ENCODE assay signal across 18 mouse cellular contexts in the genomic region with DNA sequence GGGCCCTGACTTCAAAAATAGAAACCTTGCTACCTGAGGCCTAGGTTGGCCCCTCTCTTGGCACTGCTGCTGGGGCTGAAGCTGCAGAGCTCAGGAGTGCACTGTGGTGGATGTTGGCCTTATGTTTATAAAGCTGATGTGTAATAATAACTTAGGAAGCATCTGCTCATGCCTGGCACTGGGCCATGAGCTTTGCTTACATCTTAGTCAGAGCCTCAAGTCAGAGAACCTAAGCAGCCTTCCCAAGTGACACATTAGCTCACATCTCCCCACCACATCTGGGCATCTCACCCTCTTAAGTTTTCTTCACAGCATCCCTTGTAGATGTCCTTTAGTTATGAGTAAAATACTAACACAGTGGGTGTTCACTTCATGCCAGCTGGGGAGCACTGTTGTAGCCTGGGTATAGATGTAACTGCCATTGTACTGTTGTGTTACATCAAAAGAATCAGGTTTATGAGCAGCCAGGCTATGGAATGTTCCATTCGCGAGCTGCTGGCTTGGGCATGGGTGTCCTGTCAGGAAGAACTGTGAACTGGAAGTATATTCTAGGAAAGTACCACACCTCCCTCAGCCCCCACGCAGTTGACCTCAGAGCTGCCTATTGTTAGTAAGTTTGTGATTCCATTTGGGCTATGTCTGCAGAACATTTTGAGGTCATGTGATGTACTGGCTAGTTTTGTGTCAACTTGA. TPM values are rescaled to one million over a fixed set of nuclear protein-coding genes. Genes with fewer than 3 reads are reported as not detected.
DNase-seq lines count a peak whose midpoint lies in the region; ATAC-seq and TF ChIP-seq lines count a peak whose summit lies in the region.
"Had no signal": no experiment of that assay in that cellular context is flagged by ENCODE, and none has a peak within 500 bp of the region (broad histone marks: within the 10 kb centered on the region; RNA-seq: fewer than 3 reads in every experiment).

No protein-coding gene starts in this region.

- H3K4me1 ChIP-seq in lung, adult 2 months (ENCODE audit: control insufficient read depth, insufficient read depth, low read length): peaks cover 5% of the 10 kb centered on the region; the same call in 1 of the 2 replicates
- no peaks in the 10 kb centered on the region for H3K4me1 ChIP-seq in lung, postnatal 0 days (ENCODE audit: insufficient read depth, low read depth, low read length)
- no peaks in the 10 kb centered on the region for H3K4me1 ChIP-seq in stomach, postnatal 0 days (replicated peaks; ENCODE audit: control insufficient read depth, insufficient read depth)

- H3K4me2 ChIP-seq in lung, postnatal 0 days (replicated peaks; ENCODE audit: low read depth, low read length): no peak overlapping the region
- H3K4me2 ChIP-seq in stomach, postnatal 0 days (replicated peaks; ENCODE audit: low read depth): no peak overlapping the region
- H3K4me2 ChIP-seq: heart, embryonic 12.5 days had no signal

- peak; percentile 85 for ATAC-seq in lung, postnatal 0 days
- ATAC-seq in stomach, postnatal 0 days (ENCODE audit: low FRiP score, low TSS enrichment): peak; percentile 29; the same call in 1 of the 2 replicates
- ATAC-seq: forebrain, embryonic 16.5 days had no signal

- intact Hi-C loops in gastrocnemius, postnatal 36 days (cut with DNase I): no loop called here

- WGBS in lung, adult 2 months: 54% methylated on average over 3 of the region's 3 CpGs
- WGBS in lung, postnatal 0 days: 52% methylated on average over 3 of the region's 3 CpGs
- WGBS in stomach, postnatal 0 days: 72% methylated on average over 3 of the region's 3 CpGs

- TF ChIP-seq EP300 in lung, postnatal 0 days (IDR thresholded peaks at IDR 0.05): peak; percentile 49
- TF ChIP-seq EP300 in stomach, postnatal 0 days (optimal IDR thresholded peaks at IDR 0.05): no peak

- peak; percentile 32 for DNase-seq in gastrocnemius, postnatal 10 days
- no peak for DNase-seq in gastrocnemius, postnatal 36 days
- peak; percentile 53 to 64 for DNase-seq in lung, adult 18-20 months
- DNase-seq in lung, adult 2 months: no peak
- DNase-seq in lung, postnatal 0 days (ENCODE audit: low spot score): peak; percentile 78
- peak; percentile 17 for DNase-seq in stomach, postnatal 0 days (ENCODE audit: low spot score)
- no peak for DNase-seq in layer of hippocampus, adult 11-12 months (ENCODE audit: low spot score)
- no peak for DNase-seq in cerebellum, adult 9-11 months
- DNase-seq: gastrocnemius, postnatal 25 days; kidney, adult 11 months; kidney, postnatal 36 days; left cerebral cortex, postnatal 4 days; retina, postnatal 1 day had no signal

- no peak overlapping the region for H3K9ac ChIP-seq in lung, postnatal 0 days (replicated peaks; ENCODE audit: low read depth)
- H3K9ac ChIP-seq in stomach, postnatal 0 days (ENCODE audit: low read length): no peak overlapping the region
- H3K9ac ChIP-seq: heart, embryonic 12.5 days; liver, embryonic 14.5 days had no signal

- H3K4me3 ChIP-seq in lung, adult 2 months (replicated peaks; ENCODE audit: extremely low read depth, low read depth, low read length): no peak overlapping the region
- H3K4me3 ChIP-seq in lung, postnatal 0 days (ENCODE audit: low read depth, low read length): no peak overlapping the region
- no peak overlapping the region for H3K4me3 ChIP-seq in stomach, postnatal 0 days (ENCODE audit: low read depth, low read length)
- H3K4me3 ChIP-seq: heart, embryonic 12.5 days had no signal

- no peak for TF ChIP-seq CTCF in lung, adult 2 months (IDR thresholded peaks at IDR 0.05; ENCODE audit: insufficient read depth, low read length)
- 0 out of 2 replicates have a peak, but pooled peaks have one; percentile 2 for TF ChIP-seq CTCF in lung, postnatal 0 days (IDR thresholded peaks at IDR 0.05)
- TF ChIP-seq CTCF in stomach, postnatal 0 days (IDR thresholded peaks at IDR 0.05; ENCODE audit: low read depth): no peak; the same call in 1 of the 2 replicates

- H3K36me3 ChIP-seq in lung, postnatal 0 days (ENCODE audit: insufficient read depth, low read length): peaks cover 6% of the 10 kb centered on the region; the same call in 1 of the 2 replicates
- peaks cover 2% of the 10 kb centered on the region; the same call in 1 of the 2 replicates for H3K36me3 ChIP-seq in stomach, postnatal 0 days (ENCODE audit: control insufficient read depth, insufficient read depth, low read length)

- no peak for TF ChIP-seq POLR2A in lung, adult 2 months (IDR thresholded peaks at IDR 0.05; ENCODE audit: borderline replicate concordance, extremely low read depth, low read depth, low read length)

- H3K27me3 ChIP-seq in lung, postnatal 0 days (replicated peaks; ENCODE audit: insufficient read depth, low read length): no peaks in the 10 kb centered on the region
- no peaks in the 10 kb centered on the region for H3K27me3 ChIP-seq in stomach, postnatal 0 days (ENCODE audit: control insufficient read depth, insufficient read depth, low read length)
- H3K27me3 ChIP-seq: heart, embryonic 12.5 days had no signal

- no peaks in the 10 kb centered on the region for H3K9me3 ChIP-seq in lung, postnatal 0 days (ENCODE audit: low read length)
- H3K9me3 ChIP-seq in stomach, postnatal 0 days (ENCODE audit: control insufficient read depth, low read length): no peaks in the 10 kb centered on the region
- H3K9me3 ChIP-seq: heart, embryonic 12.5 days had no signal

- peak overlapping the region; percentile 57 for H3K27ac ChIP-seq in lung, postnatal 0 days (ENCODE audit: low read length)
- no peak overlapping the region for H3K27ac ChIP-seq in stomach, postnatal 0 days (replicated peaks)
- H3K27ac ChIP-seq: liver, embryonic 14.5 days had no signal

RNA-seq across cellular contexts. Expression of a gene that starts 21.5 kb away (rescaled TPM):
- total RNA-seq in gastrocnemius, postnatal 10 days (2021): 1 to 10 TPM; 1.5 to 1.7 TPM
- total RNA-seq in gastrocnemius, postnatal 36 days (2021): under 1 TPM; 0.26 to 0.44 TPM
- polyA plus RNA-seq in lung, adult 2 months (2012; rRNA removed): 0.26 and 0.91 TPM in 2 replicates
- polyA plus RNA-seq in lung, postnatal 0 days (2015; fragmentation: Nextera tagmentation; extraction: Ambion mirVana): not detected in 2 replicates
- 0.57 and 0.74 TPM in 2 replicates for polyA plus RNA-seq in stomach, postnatal 0 days (2015; fragmentation: Nextera tagmentation; extraction: Ambion mirVana)
- total RNA-seq: monocyte, adult 5-6 weeks had no signal
- polyA plus RNA-seq: C2C12; liver, embryonic 14.5 days had no signal

RNA-seq across cellular contexts. Expression of a gene that starts 33.5 kb away (rescaled TPM):
- 10 to 100 TPM; 49.3 TPM for total RNA-seq in gastrocnemius, postnatal 10 days (2021)
- 10 to 100 TPM; 43.5 to 49.9 TPM for total RNA-seq in gastrocnemius, postnatal 36 days (2021)
- polyA plus RNA-seq in lung, adult 2 months (2012; rRNA removed): 18.5 and 22.9 TPM in 2 replicates
- 30.2 and 32.3 TPM in 2 replicates for polyA plus RNA-seq in lung, postnatal 0 days (2015; fragmentation: Nextera tagmentation; extraction: Ambion mirVana)
- 19.2 and 19.7 TPM in 2 replicates for polyA plus RNA-seq in stomach, postnatal 0 days (2015; fragmentation: Nextera tagmentation; extraction: Ambion mirVana)

Comparison
In these comparisons a context has a peak if more than half of its experiments do, and no peak if none do; other contexts are left out.
1. DNase-seq: peak in gastrocnemius, postnatal 10 days (single experiment), lung, adult 18-20 months (2 of 2), lung, postnatal 0 days (single experiment) and stomach, postnatal 0 days (single experiment); none in gastrocnemius, postnatal 36 days (0 of 2), lung, adult 2 months (single experiment), layer of hippocampus, adult 11-12 months (single experiment) and cerebellum, adult 9-11 months (single experiment).